Mouse (Mus musculus): ENCODE data around the gene Themis2. TPM values are rescaled to one million over a fixed set of nuclear protein-coding genes. Genes with fewer than 3 reads are reported as not detected.

Themis2 gene
- polyA plus RNA-seq, 1 experiment from 2014 or later = 0.38 TPM

- H3K4me2 ChIP-seq (ENCODE audit: low read length) = no peak overlapping the region
- WGBS = 87% methylated on average over 6 of the region's 7 CpGs
- H3K27me3 ChIP-seq (ENCODE audit: control insufficient read depth, insufficient read depth, low read depth, low read length) = no peaks in the 10 kb centered on the region
- no peak overlapping the region for H3K4me3 ChIP-seq (ENCODE audit: low read depth, low read length)
- H3K4me1 ChIP-seq (ENCODE audit: control insufficient read depth, insufficient read depth, low read length) = no peaks in the 10 kb centered on the region
- H3K36me3 ChIP-seq (ENCODE audit: control insufficient read depth, insufficient read depth, low read length) = no peaks in the 10 kb centered on the region
- ATAC-seq = no peak
- H3K9ac ChIP-seq (ENCODE audit: low read depth, low read length) = no peak overlapping the region
- H3K27ac ChIP-seq (ENCODE audit: low read length) = no peak overlapping the region
- H3K9me3 ChIP-seq (replicated peaks; ENCODE audit: control insufficient read depth, low read length, poor library complexity, severe bottlenecking) = peaks cover 5% of the 10 kb centered on the region; the same call in 1 of the 2 replicates
These were observed 20.2 kb upstream of the Themis2 start for GRCm38 (mm10) chr4:132816404-132816803.

- Histone ChIP-seq H3K4me2 (ENCODE audit: low read length) (no peak overlapping the region), H3K27ac (ENCODE audit: low read length) (no peak overlapping the region), H3K4me1 (ENCODE audit: control insufficient read depth, insufficient read depth, low read length) (no peaks in the 10 kb centered on the region), H3K27me3 (ENCODE audit: control insufficient read depth, insufficient read depth, low read depth, low read length) (no peaks in the 10 kb centered on the region), H3K9ac (ENCODE audit: low read depth, low read length) (no peak overlapping the region), H3K36me3 (ENCODE audit: control insufficient read depth, insufficient read depth, low read length) (no peaks in the 10 kb centered on the region), H3K4me3 (ENCODE audit: low read depth, low read length) (no peak overlapping the region), H3K9me3 (replicated peaks; ENCODE audit: control insufficient read depth, low read length, poor library complexity, severe bottlenecking) (no peaks in the 10 kb centered on the region)
- no peak for ATAC-seq
- WGBS = 96% methylated on average over 5 of the region's 5 CpGs
These were observed 13.4 kb upstream of the Themis2 start for GRCm38 (mm10) chr4:132809621-132810020.

- H3K36me3 ChIP-seq (ENCODE audit: control insufficient read depth, insufficient read depth, low read length) = no peaks in the 10 kb centered on the region
- ATAC-seq = no peak
- H3K9me3 ChIP-seq (replicated peaks; ENCODE audit: control insufficient read depth, low read length, poor library complexity, severe bottlenecking) = no peaks in the 10 kb centered on the region
- WGBS = 81% methylated on average over 5 of the region's 5 CpGs
- H3K27me3 ChIP-seq (ENCODE audit: control insufficient read depth, insufficient read depth, low read depth, low read length) = no peaks in the 10 kb centered on the region
- no peak overlapping the region for H3K4me3 ChIP-seq (ENCODE audit: low read depth, low read length)
- no peaks in the 10 kb centered on the region for H3K4me1 ChIP-seq (ENCODE audit: control insufficient read depth, insufficient read depth, low read length)
- H3K4me2 ChIP-seq (ENCODE audit: low read length) = no peak overlapping the region
- H3K9ac ChIP-seq (ENCODE audit: low read depth, low read length) = no peak overlapping the region
- H3K27ac ChIP-seq (ENCODE audit: low read length) = no peak overlapping the region
These were observed 11.8 kb upstream of the Themis2 start for GRCm38 (mm10) chr4:132807771-132808641.

- Histone ChIP-seq H3K36me3 (ENCODE audit: control insufficient read depth, insufficient read depth, low read length) (no peaks in the 10 kb centered on the region), H3K9ac (ENCODE audit: low read depth, low read length) (no peak overlapping the region), H3K27me3 (ENCODE audit: control insufficient read depth, insufficient read depth, low read depth, low read length) (no peaks in the 10 kb centered on the region), H3K4me1 (ENCODE audit: control insufficient read depth, insufficient read depth, low read length) (no peaks in the 10 kb centered on the region), H3K4me3 (ENCODE audit: low read depth, low read length) (no peak overlapping the region), H3K27ac (ENCODE audit: low read length) (no peak overlapping the region), H3K9me3 (replicated peaks; ENCODE audit: control insufficient read depth, low read length, poor library complexity, severe bottlenecking) (no peaks in the 10 kb centered on the region), H3K4me2 (ENCODE audit: low read length) (no peak overlapping the region)
- WGBS = 94% methylated on average over 7 of the region's 7 CpGs
- ATAC-seq = no peak
These were observed 10.5 kb upstream of the Themis2 start for GRCm38 (mm10) chr4:132806620-132807191.

- 90% methylated on average over 12 of the region's 12 CpGs for WGBS
- Histone ChIP-seq H3K36me3 (ENCODE audit: control insufficient read depth, insufficient read depth, low read length) (no peaks in the 10 kb centered on the region), H3K9me3 (replicated peaks; ENCODE audit: control insufficient read depth, low read length, poor library complexity, severe bottlenecking) (no peaks in the 10 kb centered on the region)
These were observed 9.5 kb upstream of the Themis2 start for GRCm38 (mm10) chr4:132805599-132806197.

GRCm38 (mm10) chr4:132805146-132805545 lies 9.0 kb upstream of the Themis2 start:
- WGBS = 86% methylated on average over 5 of the region's 5 CpGs
- no peak overlapping the region for H3K27ac ChIP-seq (ENCODE audit: low read length)
- no peaks in the 10 kb centered on the region for H3K9me3 ChIP-seq (replicated peaks; ENCODE audit: control insufficient read depth, low read length, poor library complexity, severe bottlenecking)
- H3K27me3 ChIP-seq (ENCODE audit: control insufficient read depth, insufficient read depth, low read depth, low read length) = no peaks in the 10 kb centered on the region
- no peak overlapping the region for H3K4me3 ChIP-seq (ENCODE audit: low read depth, low read length)
- no peaks in the 10 kb centered on the region for H3K36me3 ChIP-seq (ENCODE audit: control insufficient read depth, insufficient read depth, low read length)
- no peak overlapping the region for H3K9ac ChIP-seq (ENCODE audit: low read depth, low read length)
- no peaks in the 10 kb centered on the region for H3K4me1 ChIP-seq (ENCODE audit: control insufficient read depth, insufficient read depth, low read length)
- H3K4me2 ChIP-seq (ENCODE audit: low read length) = no peak overlapping the region
- no peak for ATAC-seq

More at GRCm38 (mm10) chr4:132805599-132806197, 9.5 kb upstream of the Themis2 start:
- no peaks in the 10 kb centered on the region for H3K4me1 ChIP-seq (ENCODE audit: control insufficient read depth, insufficient read depth, low read length)
- H3K27ac ChIP-seq (ENCODE audit: low read length) = no peak overlapping the region
- no peak overlapping the region for H3K4me3 ChIP-seq (ENCODE audit: low read depth, low read length)
- H3K4me2 ChIP-seq (ENCODE audit: low read length) = no peak overlapping the region
- no peaks in the 10 kb centered on the region for H3K27me3 ChIP-seq (ENCODE audit: control insufficient read depth, insufficient read depth, low read depth, low read length)
- no peak overlapping the region for H3K9ac ChIP-seq (ENCODE audit: low read depth, low read length)
- ATAC-seq = no peak

- ATAC-seq = no peak
- no peaks in the 10 kb centered on the region for H3K9me3 ChIP-seq (replicated peaks; ENCODE audit: control insufficient read depth, low read length, poor library complexity, severe bottlenecking)
- no peak overlapping the region for H3K4me2 ChIP-seq (ENCODE audit: low read length)
- no peak overlapping the region for H3K27ac ChIP-seq (ENCODE audit: low read length)
- H3K4me1 ChIP-seq (ENCODE audit: control insufficient read depth, insufficient read depth, low read length) = no peaks in the 10 kb centered on the region
- no peaks in the 10 kb centered on the region for H3K27me3 ChIP-seq (ENCODE audit: control insufficient read depth, insufficient read depth, low read depth, low read length)
- 94% methylated on average over 6 of the region's 6 CpGs for WGBS
- no peak overlapping the region for H3K4me3 ChIP-seq (ENCODE audit: low read depth, low read length)
- no peaks in the 10 kb centered on the region for H3K36me3 ChIP-seq (ENCODE audit: control insufficient read depth, insufficient read depth, low read length)
- no peak overlapping the region for H3K9ac ChIP-seq (ENCODE audit: low read depth, low read length)
These were observed 8.1 kb upstream of the Themis2 start for GRCm38 (mm10) chr4:132804331-132804730.

- ATAC-seq = no peak
- no peaks in the 10 kb centered on the region for H3K9me3 ChIP-seq (replicated peaks; ENCODE audit: control insufficient read depth, low read length, poor library complexity, severe bottlenecking)
- no peak overlapping the region for H3K9ac ChIP-seq (ENCODE audit: low read depth, low read length)
- no peak overlapping the region for H3K4me3 ChIP-seq (ENCODE audit: low read depth, low read length)
- no peaks in the 10 kb centered on the region for H3K4me1 ChIP-seq (ENCODE audit: control insufficient read depth, insufficient read depth, low read length)
- no peaks in the 10 kb centered on the region for H3K36me3 ChIP-seq (ENCODE audit: control insufficient read depth, insufficient read depth, low read length)
- H3K27me3 ChIP-seq (ENCODE audit: control insufficient read depth, insufficient read depth, low read depth, low read length) = no peaks in the 10 kb centered on the region
- H3K27ac ChIP-seq (ENCODE audit: low read length) = no peak overlapping the region
- 97% methylated on average over 7 of the region's 7 CpGs for whole genome bisulfite sequencing
- no peak overlapping the region for H3K4me2 ChIP-seq (ENCODE audit: low read length)
These were observed 7.7 kb upstream of the Themis2 start for GRCm38 (mm10) chr4:132803876-132804275.

- H3K4me1 ChIP-seq (ENCODE audit: control insufficient read depth, insufficient read depth, low read length) = no peaks in the 10 kb centered on the region
- ATAC-seq = no peak
- 94% methylated on average over 5 of the region's 5 CpGs for WGBS
These were observed 7.0 kb upstream of the Themis2 start for GRCm38 (mm10) chr4:132803212-132803611.

More at GRCm38 (mm10) chr4:132803212-132803611, 7.0 kb upstream of the Themis2 start:
- Histone ChIP-seq H3K27me3 (ENCODE audit: control insufficient read depth, insufficient read depth, low read depth, low read length) (no peaks in the 10 kb centered on the region), H3K9me3 (replicated peaks; ENCODE audit: control insufficient read depth, low read length, poor library complexity, severe bottlenecking) (no peaks in the 10 kb centered on the region), H3K36me3 (ENCODE audit: control insufficient read depth, insufficient read depth, low read length) (no peaks in the 10 kb centered on the region), H3K9ac (ENCODE audit: low read depth, low read length) (no peak overlapping the region), H3K27ac (ENCODE audit: low read length) (no peak overlapping the region), H3K4me3 (ENCODE audit: low read depth, low read length) (no peak overlapping the region), H3K4me2 (ENCODE audit: low read length) (no peak overlapping the region)
